Mouse (Mus musculus): ENCODE measurements at regions not wholly inside any gene's neighbourhood (a gene's known extent, or its start where the extent isn't known, plus 50 kb on each side); places are given as distances from the start of the nearest gene placed in this dataset.

DNA sequence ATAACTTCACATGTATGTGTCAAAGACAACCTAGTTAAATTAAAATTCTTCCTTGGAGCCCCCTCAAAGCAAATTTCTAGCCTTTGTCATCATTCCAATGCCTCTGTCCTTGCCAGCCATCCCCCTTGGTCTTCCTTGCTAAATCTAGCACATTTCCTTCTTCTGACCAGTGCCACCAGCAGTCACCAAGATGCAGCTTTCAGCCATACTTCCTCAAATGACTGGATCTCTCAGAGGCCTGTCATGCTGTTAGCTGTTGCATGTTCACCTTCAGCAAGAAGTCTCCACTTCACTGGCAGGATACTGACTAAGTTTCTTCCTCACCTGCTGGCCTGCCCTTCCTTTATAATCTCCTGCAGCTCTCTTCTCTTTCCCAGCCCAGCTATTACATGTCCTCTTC is 261.3 kb downstream of the Pik3r1 start:
- Histone ChIP-seq H3K4me2 (no peak overlapping the region), H3K27ac (no peak overlapping the region), H3K36me3 (no peaks in the 10 kb centered on the region), H3K9ac (replicated peaks) (no peak overlapping the region), H3K9me3 (no peaks in the 10 kb centered on the region), H3K4me1 (replicated peaks) (no peaks in the 10 kb centered on the region), H3K27me3 (no peaks in the 10 kb centered on the region; the same call in 1 of the 2 replicates), H3K4me3 (replicated peaks) (no peak overlapping the region)
- ATAC-seq (ENCODE audit: insufficient number of reproducible peaks, insufficient read depth, low FRiP score, low TSS enrichment, low read depth), result no peak

DNA sequence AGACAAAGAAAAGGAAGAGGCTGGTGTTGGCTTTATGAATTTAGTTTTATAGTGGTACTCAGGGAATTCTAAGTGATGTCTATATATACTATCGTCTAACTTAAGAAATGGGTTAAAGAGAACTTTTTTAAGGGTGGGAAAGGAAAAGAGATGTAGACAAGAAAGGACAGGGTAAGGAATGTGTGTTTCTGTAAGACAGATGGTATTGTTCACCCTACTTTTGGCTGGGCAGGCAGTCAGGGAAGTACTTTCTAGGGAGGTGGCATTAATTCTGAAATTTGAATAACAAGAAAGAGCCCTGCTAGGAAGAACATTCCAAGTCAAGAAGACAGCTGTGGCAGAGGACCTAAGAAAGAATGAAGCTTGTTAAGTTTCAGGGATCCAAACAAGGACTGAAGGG is 263.0 kb downstream of the Pik3r1 start:
- no peak overlapping the region for H3K4me2 ChIP-seq
- no peak overlapping the region for H3K9ac ChIP-seq (replicated peaks)
- no peaks in the 10 kb centered on the region for H3K36me3 ChIP-seq
- WGBS, result 94% methylated on average over 1 of the region's 1 CpGs
- no peaks in the 10 kb centered on the region for H3K4me1 ChIP-seq (replicated peaks)
- no peak overlapping the region for H3K27ac ChIP-seq
- H3K27me3 ChIP-seq, result no peaks in the 10 kb centered on the region; the same call in 1 of the 2 replicates
- ATAC-seq (ENCODE audit: insufficient number of reproducible peaks, insufficient read depth, low FRiP score, low TSS enrichment, low read depth), result no peak
- H3K4me3 ChIP-seq (replicated peaks), result no peak overlapping the region
- no peaks in the 10 kb centered on the region for H3K9me3 ChIP-seq

DNA sequence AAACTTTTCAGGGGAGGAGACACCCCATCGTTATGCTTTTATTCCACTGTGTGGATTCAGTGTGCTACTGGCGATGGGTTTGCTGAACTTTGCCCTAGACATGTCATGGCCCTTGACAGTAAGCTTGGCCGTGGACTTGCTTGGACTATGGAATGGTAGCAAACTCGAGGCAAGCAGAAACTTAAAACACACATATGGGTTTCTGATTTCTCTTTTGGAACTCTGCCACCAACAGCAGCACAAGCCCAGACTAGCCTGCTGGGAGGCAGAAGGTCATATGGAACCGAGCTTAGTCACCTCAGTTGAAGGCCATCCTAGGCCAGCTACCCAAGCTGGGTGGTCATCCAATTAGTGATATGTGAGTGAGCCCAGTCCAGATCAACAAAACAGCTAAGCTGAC is 263.8 kb downstream of the Pik3r1 start:
- H3K27me3 ChIP-seq, result no peaks in the 10 kb centered on the region; the same call in 1 of the 2 replicates
- no peaks in the 10 kb centered on the region for H3K36me3 ChIP-seq
- H3K4me3 ChIP-seq (replicated peaks), result no peak overlapping the region
- WGBS, result 66% methylated on average over 5 of the region's 5 CpGs
- no peak overlapping the region for H3K27ac ChIP-seq
- H3K4me1 ChIP-seq (replicated peaks), result no peaks in the 10 kb centered on the region
- no peak overlapping the region for H3K9ac ChIP-seq (replicated peaks)
- no peak for ATAC-seq (ENCODE audit: insufficient number of reproducible peaks, insufficient read depth, low FRiP score, low TSS enrichment, low read depth)
- no peaks in the 10 kb centered on the region for H3K9me3 ChIP-seq
- no peak overlapping the region for H3K4me2 ChIP-seq

DNA sequence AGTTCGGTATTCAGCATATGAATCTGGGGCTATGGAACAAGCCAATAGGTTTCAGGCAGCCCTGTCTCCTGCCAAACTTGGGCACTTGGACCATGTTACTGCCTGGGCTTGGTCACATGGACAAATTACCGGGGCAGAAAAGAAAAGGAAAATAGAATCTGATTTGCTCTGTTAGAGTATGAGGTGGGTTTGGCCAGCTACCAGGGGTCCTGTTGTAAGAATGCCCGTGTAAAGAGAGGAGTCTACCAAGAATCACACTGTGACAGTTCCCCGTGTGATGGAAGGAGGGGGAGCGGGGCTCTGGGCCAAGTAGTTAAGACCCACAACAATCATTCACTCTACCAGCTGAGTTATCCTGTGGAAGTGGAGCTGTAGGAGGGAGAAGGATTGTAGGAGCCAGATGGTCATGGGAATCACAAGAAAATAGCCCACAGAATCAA is 266.2 kb downstream of the Pik3r1 start:
- H3K4me3 ChIP-seq (replicated peaks), result no peak overlapping the region
- no peak overlapping the region for H3K27ac ChIP-seq
- ATAC-seq (ENCODE audit: insufficient number of reproducible peaks, insufficient read depth, low FRiP score, low TSS enrichment, low read depth), result no peak
- WGBS, result 87% methylated on average over 5 of the region's 5 CpGs
- no peak overlapping the region for H3K4me2 ChIP-seq
- no peak overlapping the region for H3K9ac ChIP-seq (replicated peaks)
- H3K4me1 ChIP-seq (replicated peaks), result no peaks in the 10 kb centered on the region
- no peaks in the 10 kb centered on the region for H3K9me3 ChIP-seq
- no peaks in the 10 kb centered on the region for H3K27me3 ChIP-seq
- no peaks in the 10 kb centered on the region for H3K36me3 ChIP-seq

DNA sequence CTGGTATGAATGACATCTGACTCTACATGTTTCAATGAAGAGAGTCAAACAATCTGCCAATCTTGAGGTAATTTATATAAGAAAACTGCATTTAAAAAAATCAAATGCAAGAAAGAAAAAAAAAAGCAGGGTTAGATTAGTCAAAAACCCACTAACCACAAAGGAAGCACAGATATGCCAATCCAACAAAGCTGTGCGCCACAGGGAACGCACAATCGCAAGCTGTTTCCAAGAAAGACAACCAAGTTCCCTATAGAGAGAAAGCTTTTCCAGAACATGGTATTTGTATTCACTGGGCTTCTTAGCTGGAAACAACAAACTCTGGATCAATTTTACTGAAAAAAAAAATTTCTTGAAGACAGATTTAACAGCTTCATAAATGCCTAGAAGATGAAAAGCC is 267.0 kb downstream of the Pik3r1 start:
- H3K9me3 ChIP-seq, result 0 out of 2 replicates have a peak, but pooled peaks cover 1% of the 10 kb centered on the region
- H3K4me3 ChIP-seq (replicated peaks), result no peak overlapping the region
- WGBS, result 91% methylated on average over 3 of the region's 3 CpGs
- no peak overlapping the region for H3K9ac ChIP-seq (replicated peaks)
- no peak overlapping the region for H3K4me2 ChIP-seq
- H3K4me1 ChIP-seq (replicated peaks), result no peaks in the 10 kb centered on the region
- ATAC-seq (ENCODE audit: insufficient number of reproducible peaks, insufficient read depth, low FRiP score, low TSS enrichment, low read depth), result no peak
- H3K27ac ChIP-seq, result no peak overlapping the region
- H3K27me3 ChIP-seq, result no peaks in the 10 kb centered on the region
- no peaks in the 10 kb centered on the region for H3K36me3 ChIP-seq

DNA sequence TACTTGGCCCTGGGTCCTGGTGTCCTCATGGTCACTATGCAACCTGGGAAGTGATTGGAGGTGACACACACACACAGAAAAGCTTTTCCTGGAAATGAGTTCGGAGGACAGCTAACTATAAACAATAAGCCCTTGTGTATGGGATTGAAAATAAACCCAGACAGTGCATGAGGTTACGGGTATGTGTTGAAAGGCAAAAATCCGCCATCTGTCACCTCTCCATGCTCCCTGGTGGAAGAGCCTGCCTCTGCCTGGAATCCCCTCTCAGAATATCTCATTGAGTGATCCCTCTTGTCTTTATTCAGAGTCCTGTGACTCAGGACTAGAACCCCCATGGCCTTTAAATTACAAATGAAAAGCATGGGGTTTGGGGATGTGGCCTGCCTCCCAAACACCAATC is 276.2 kb downstream of the Pik3r1 start:
- no peaks in the 10 kb centered on the region for H3K36me3 ChIP-seq
- H3K9ac ChIP-seq (replicated peaks), result no peak overlapping the region
- no peak for ATAC-seq (ENCODE audit: insufficient number of reproducible peaks, insufficient read depth, low FRiP score, low TSS enrichment, low read depth)
- no peak overlapping the region for H3K4me2 ChIP-seq
- no peak overlapping the region for H3K4me3 ChIP-seq (replicated peaks)
- 55% methylated on average over 3 of the region's 3 CpGs for WGBS
- 0 out of 2 replicates have a peak, but pooled peaks cover 5% of the 10 kb centered on the region for H3K9me3 ChIP-seq
- H3K27me3 ChIP-seq, result no peaks in the 10 kb centered on the region; the same call in 1 of the 2 replicates
- no peaks in the 10 kb centered on the region for H3K4me1 ChIP-seq (replicated peaks)
- no peak overlapping the region for H3K27ac ChIP-seq

DNA sequence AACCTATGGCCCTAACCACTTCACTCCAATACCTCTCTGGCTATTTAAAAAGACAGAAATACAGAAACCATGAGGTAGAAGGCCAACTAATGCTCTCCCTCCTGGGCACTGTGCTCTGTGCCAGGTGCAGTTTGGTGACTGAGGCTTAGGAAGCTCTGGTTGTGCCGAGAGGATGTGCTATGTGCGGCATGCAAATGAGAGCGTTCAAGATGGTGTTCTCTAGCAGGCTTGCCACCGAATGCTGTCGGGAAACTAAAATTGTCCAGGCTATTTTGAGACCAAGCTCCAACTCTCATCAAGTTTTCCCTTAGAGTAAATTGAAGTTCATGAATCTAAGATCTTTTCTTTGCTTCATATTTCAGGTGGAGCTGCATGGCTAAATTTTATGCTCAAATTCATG is 277.1 kb downstream of the Pik3r1 start:
- no peaks in the 10 kb centered on the region; the same call in 1 of the 2 replicates for H3K27me3 ChIP-seq
- H3K9me3 ChIP-seq, result 0 out of 2 replicates have a peak, but pooled peaks cover 3% of the 10 kb centered on the region
- H3K9ac ChIP-seq (replicated peaks), result no peak overlapping the region
- H3K36me3 ChIP-seq, result no peaks in the 10 kb centered on the region
- no peaks in the 10 kb centered on the region for H3K4me1 ChIP-seq (replicated peaks)
- no peak overlapping the region for H3K27ac ChIP-seq
- no peak overlapping the region for H3K4me3 ChIP-seq (replicated peaks)
- no peak overlapping the region for H3K4me2 ChIP-seq
- 85% methylated on average over 5 of the region's 5 CpGs for WGBS
- no peak for ATAC-seq (ENCODE audit: insufficient number of reproducible peaks, insufficient read depth, low FRiP score, low TSS enrichment, low read depth)

DNA sequence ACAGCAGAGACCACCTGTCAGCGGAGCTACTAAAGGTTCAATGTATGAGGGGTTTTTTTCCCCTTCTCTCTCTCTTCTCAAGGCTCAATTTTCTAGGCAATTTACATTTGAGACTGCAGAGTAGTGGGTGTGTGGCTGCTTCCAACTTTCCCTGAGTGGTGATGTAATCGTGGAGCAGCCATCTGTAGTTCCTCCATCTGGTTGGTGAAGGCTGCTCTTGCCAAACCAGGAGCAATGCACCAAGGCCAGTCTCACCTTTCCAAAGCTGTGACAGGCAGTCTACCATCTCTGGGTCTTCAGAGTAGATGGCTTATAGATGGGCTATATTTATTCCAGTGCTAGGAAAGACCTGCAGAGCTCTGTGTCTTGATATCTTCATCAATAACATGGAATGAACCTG is 280.4 kb downstream of the Pik3r1 start:
- H3K27ac ChIP-seq, result no peak overlapping the region
- no peaks in the 10 kb centered on the region for H3K9me3 ChIP-seq
- no peak for ATAC-seq (ENCODE audit: insufficient number of reproducible peaks, insufficient read depth, low FRiP score, low TSS enrichment, low read depth)
- no peak overlapping the region for H3K4me3 ChIP-seq (replicated peaks)
- H3K9ac ChIP-seq (replicated peaks), result no peak overlapping the region
- H3K27me3 ChIP-seq, result no peaks in the 10 kb centered on the region; the same call in 1 of the 2 replicates
- H3K36me3 ChIP-seq, result no peaks in the 10 kb centered on the region
- WGBS, result 85% methylated on average over 2 of the region's 2 CpGs
- no peak overlapping the region for H3K4me2 ChIP-seq
- H3K4me1 ChIP-seq (replicated peaks), result no peaks in the 10 kb centered on the region

DNA sequence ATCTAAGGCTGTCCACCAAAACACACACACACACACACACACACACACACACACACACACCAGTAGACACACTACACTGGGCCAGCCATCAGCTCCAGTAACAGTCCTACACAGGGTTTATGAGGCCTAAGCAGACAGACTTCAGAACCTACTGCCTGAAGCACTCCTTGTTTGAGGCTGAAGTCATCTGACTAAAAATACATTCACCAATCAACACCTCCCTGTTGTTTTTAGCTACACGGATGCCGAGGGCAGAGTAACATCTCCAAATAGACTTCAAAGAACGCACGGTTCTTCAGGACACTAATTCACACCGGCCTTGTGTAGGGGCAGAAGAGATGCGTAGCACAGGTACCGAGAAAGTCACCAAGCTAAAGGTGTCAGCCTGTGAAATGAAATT is 282.2 kb downstream of the Pik3r1 start:
- H3K4me3 ChIP-seq (replicated peaks), result no peak overlapping the region
- no peaks in the 10 kb centered on the region for H3K9me3 ChIP-seq
- H3K27ac ChIP-seq, result no peak overlapping the region
- H3K4me1 ChIP-seq (replicated peaks), result peaks cover 7% of the 10 kb centered on the region; the same call in 1 of the 2 replicates
- H3K36me3 ChIP-seq, result no peaks in the 10 kb centered on the region
- no peak for ATAC-seq (ENCODE audit: insufficient number of reproducible peaks, insufficient read depth, low FRiP score, low TSS enrichment, low read depth)
- H3K27me3 ChIP-seq, result no peaks in the 10 kb centered on the region
- H3K4me2 ChIP-seq, result no peak overlapping the region
- WGBS, result 78% methylated on average over 7 of the region's 7 CpGs
- H3K9ac ChIP-seq (replicated peaks), result no peak overlapping the region

DNA sequence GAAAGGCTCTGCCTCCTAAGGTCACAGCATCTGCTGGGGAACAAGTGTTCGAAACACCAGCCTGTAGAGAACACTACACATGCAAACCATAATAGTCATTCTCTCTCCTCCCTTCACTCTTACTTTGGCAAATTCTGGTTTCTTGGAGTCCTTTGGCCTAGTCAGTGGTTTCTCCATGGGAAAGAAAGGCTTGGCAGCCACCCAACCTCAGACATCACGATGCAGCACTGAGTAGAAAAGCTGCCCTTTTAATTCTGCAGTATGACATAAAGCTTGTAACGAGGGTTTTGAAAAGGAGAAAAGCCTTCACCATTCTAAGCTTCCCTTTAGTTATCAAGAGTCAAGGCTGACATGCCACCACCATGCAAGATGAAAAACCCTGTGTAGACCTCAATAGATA is 284.2 kb downstream of the Pik3r1 start:
- H3K4me2 ChIP-seq, result no peak overlapping the region
- H3K4me1 ChIP-seq (replicated peaks), result peaks cover 7% of the 10 kb centered on the region; the same call in 1 of the 2 replicates
- H3K36me3 ChIP-seq, result no peaks in the 10 kb centered on the region
- no peak overlapping the region for H3K9ac ChIP-seq (replicated peaks)
- H3K27ac ChIP-seq, result no peak overlapping the region
- H3K27me3 ChIP-seq, result no peaks in the 10 kb centered on the region
- H3K4me3 ChIP-seq (replicated peaks), result no peak overlapping the region
- no peak for ATAC-seq (ENCODE audit: insufficient number of reproducible peaks, insufficient read depth, low FRiP score, low TSS enrichment, low read depth)
- no peaks in the 10 kb centered on the region for H3K9me3 ChIP-seq
- WGBS, result 85% methylated on average over 3 of the region's 3 CpGs

DNA sequence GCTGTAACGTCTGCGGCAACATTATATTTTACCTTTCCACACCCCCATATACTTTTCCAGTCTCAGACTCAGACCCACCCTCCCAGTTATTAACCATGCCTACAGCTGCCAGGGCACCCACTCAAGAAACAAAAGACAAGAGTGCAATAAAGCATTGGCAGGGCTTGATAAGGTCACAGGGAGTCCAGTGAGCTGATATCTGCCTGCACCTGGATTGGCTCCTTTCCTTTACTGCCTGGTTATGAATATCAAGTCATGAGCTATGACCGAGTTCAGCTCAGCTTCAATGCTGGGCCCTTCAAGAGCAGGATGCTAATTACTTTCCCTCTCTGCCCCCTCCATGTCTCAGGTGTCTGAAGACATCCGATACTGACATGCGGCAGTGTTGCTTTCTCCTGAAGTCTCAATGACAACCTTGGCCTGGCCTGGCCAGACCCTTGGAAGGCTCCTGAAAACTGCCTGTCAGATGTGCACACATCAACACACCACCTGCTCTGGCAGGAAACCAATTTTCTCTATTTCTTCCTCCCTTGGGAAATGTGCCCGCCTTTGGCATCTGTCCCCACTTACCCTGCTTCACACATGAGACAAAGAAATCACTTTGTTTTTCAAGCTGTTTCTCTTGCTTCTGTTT is 286.3 kb downstream of the Pik3r1 start:
- Histone ChIP-seq H3K9ac (replicated peaks) (no peak overlapping the region), H3K36me3 (no peaks in the 10 kb centered on the region), H3K4me3 (replicated peaks) (no peak overlapping the region), H3K4me2 (no peak overlapping the region), H3K27ac (no peak overlapping the region), H3K9me3 (no peaks in the 10 kb centered on the region), H3K27me3 (no peaks in the 10 kb centered on the region), H3K4me1 (replicated peaks) (peaks cover 7% of the 10 kb centered on the region; the same call in 1 of the 2 replicates)
- ATAC-seq (ENCODE audit: insufficient number of reproducible peaks, insufficient read depth, low FRiP score, low TSS enrichment, low read depth), result no peak
- 78% methylated on average over 6 of the region's 6 CpGs for WGBS

DNA sequence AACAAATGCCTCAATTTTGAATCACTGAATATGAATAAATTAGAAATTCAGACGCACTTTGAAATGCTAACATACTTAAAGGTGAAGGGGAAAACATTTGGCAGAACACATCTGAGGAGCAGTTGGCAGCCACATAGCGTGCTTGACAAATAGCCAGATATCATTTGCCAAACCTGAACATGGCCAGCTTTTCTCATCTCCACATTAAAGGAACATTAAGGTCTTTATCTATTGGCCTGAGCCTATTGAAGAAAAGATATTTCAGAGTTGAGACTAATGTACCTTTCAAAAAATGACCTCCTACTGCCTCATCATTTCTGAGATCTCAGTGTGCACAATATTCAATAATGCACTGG is 288.7 kb downstream of the Pik3r1 start:
- WGBS, result 85% methylated on average over 2 of the region's 2 CpGs
- no peak for ATAC-seq (ENCODE audit: insufficient number of reproducible peaks, insufficient read depth, low FRiP score, low TSS enrichment, low read depth)
- Histone ChIP-seq H3K27me3 (no peaks in the 10 kb centered on the region), H3K4me2 (no peak overlapping the region), H3K9me3 (no peaks in the 10 kb centered on the region), H3K36me3 (no peaks in the 10 kb centered on the region), H3K9ac (replicated peaks) (no peak overlapping the region), H3K27ac (no peak overlapping the region), H3K4me3 (replicated peaks) (no peak overlapping the region), H3K4me1 (replicated peaks) (peaks cover 7% of the 10 kb centered on the region; the same call in 1 of the 2 replicates)
